Mouse (Mus musculus): ENCODE measurements around the gene Ezr.
"Not testable (repeated sequence)": the region's sequence is repeated elsewhere in the genome, so short reads cannot be mapped to it uniquely, and the experiment has no call there.

Gene Ezr

GRCm38 (mm10) chr17:6742083-6743038, 40.2 kb downstream of the Ezr start:
- DNase-seq, result no peak

GRCm38 (mm10) chr17:6741271-6741670, 41.3 kb downstream of the Ezr start:
- DNase-seq, result no peak

GRCm38 (mm10) chr17:6740331-6741170, 42.0 kb downstream of the Ezr start:
- no peak for DNase-seq

- DNase-seq, result no peak
Observed at GRCm38 (mm10) chr17:6739756-6740155, 42.8 kb downstream of the Ezr start.

- no peak for DNase-seq
Observed at GRCm38 (mm10) chr17:6739266-6739665, 43.3 kb downstream of the Ezr start.

GRCm38 (mm10) chr17:6738836-6739235, 43.7 kb downstream of the Ezr start:
- DNase-seq, result no peak

- DNase-seq, result no peak
Observed at GRCm38 (mm10) chr17:6737273-6737997, 45.1 kb downstream of the Ezr start.

- no peak for DNase-seq
Observed at GRCm38 (mm10) chr17:6736306-6737272, 46.0 kb downstream of the Ezr start.

GRCm38 (mm10) chr17:6734746-6735441, 47.7 kb downstream of the Ezr start:
- DNase-seq, result no peak

- DNase-seq, result no peak
Observed at GRCm38 (mm10) chr17:6733322-6733875, 49.2 kb downstream of the Ezr start.

- no peak for DNase-seq
Observed at GRCm38 (mm10) chr17:6732665-6733064, 49.9 kb downstream of the Ezr start.

GRCm38 (mm10) chr17:6731634-6732033, 51.0 kb downstream of the Ezr start:
- no peak for DNase-seq

- DNase-seq, result no peak
Observed at GRCm38 (mm10) chr17:6731132-6731531, 51.5 kb downstream of the Ezr start.

GRCm38 (mm10) chr17:6729244-6729742, 53.3 kb downstream of the Ezr start:
- DNase-seq, result no peak

GRCm38 (mm10) chr17:6727996-6728610, 54.5 kb downstream of the Ezr start:
- DNase-seq, result no peak

- not testable (repeated sequence) for DNase-seq
Observed at GRCm38 (mm10) chr17:6713944-6714343, 68.6 kb downstream of the Ezr start.

- not testable (repeated sequence) for DNase-seq
Observed at GRCm38 (mm10) chr17:6713483-6713882, 69.1 kb downstream of the Ezr start.

GRCm38 (mm10) chr17:6708194-6708593, 74.4 kb downstream of the Ezr start:
- DNase-seq, result not testable (repeated sequence)

GRCm38 (mm10) chr17:6707422-6707821, 75.2 kb downstream of the Ezr start:
- not testable (repeated sequence) for DNase-seq

- not testable (repeated sequence) for DNase-seq
Observed at GRCm38 (mm10) chr17:6706448-6706847, 76.1 kb downstream of the Ezr start.
